Mouse (Mus musculus): ENCODE measurements at regions not wholly inside any gene's neighbourhood (a gene's known extent, or its start where the extent isn't known, plus 50 kb on each side); places are given as distances from the start of the nearest gene placed in this dataset.

GRCm38 (mm10) chr4:131366656-131367055 lies 422.5 kb downstream of the Matn1 start:
- no peak for DNase-seq (ENCODE audit: low read depth, low spot score)

GRCm38 (mm10) chr4:131372517-131372916 lies 428.3 kb downstream of the Matn1 start:
- no peak for DNase-seq (ENCODE audit: low read depth, low spot score)

GRCm38 (mm10) chr4:131373172-131373571 lies 429.0 kb downstream of the Matn1 start:
- DNase-seq (ENCODE audit: low read depth, low spot score), result no peak

- no peak for DNase-seq (ENCODE audit: low read depth, low spot score)
These were observed 430.5 kb downstream of the Matn1 start for GRCm38 (mm10) chr4:131374527-131375290.

- DNase-seq (ENCODE audit: low read depth, low spot score), result no peak
These were observed 436.9 kb downstream of the Matn1 start for GRCm38 (mm10) chr4:131381063-131381462.

GRCm38 (mm10) chr4:131381529-131381928 lies 437.3 kb downstream of the Matn1 start:
- no peak for DNase-seq (ENCODE audit: low read depth, low spot score)

GRCm38 (mm10) chr4:131383862-131384261 lies 439.7 kb downstream of the Matn1 start:
- DNase-seq (ENCODE audit: low read depth, low spot score), result no peak

GRCm38 (mm10) chr4:131386961-131387360 lies 442.8 kb downstream of the Matn1 start:
- no peak for DNase-seq (ENCODE audit: low read depth, low spot score)

GRCm38 (mm10) chr4:131391119-131391923 lies 446.8 kb downstream of the Ptpru start:
- DNase-seq (ENCODE audit: low read depth, low spot score), result no peak

GRCm38 (mm10) chr4:131391924-131392297 lies 446.2 kb downstream of the Ptpru start:
- no peak for DNase-seq (ENCODE audit: low read depth, low spot score)

- no peak for DNase-seq (ENCODE audit: low read depth, low spot score)
These were observed 445.6 kb downstream of the Ptpru start for GRCm38 (mm10) chr4:131392478-131392877.

GRCm38 (mm10) chr4:131396226-131396840 lies 441.8 kb downstream of the Ptpru start:
- DNase-seq (ENCODE audit: low read depth, low spot score), result no peak

- no peak for DNase-seq (ENCODE audit: low read depth, low spot score)
These were observed 440.9 kb downstream of the Ptpru start for GRCm38 (mm10) chr4:131397161-131397560.

GRCm38 (mm10) chr4:131400756-131401155 lies 437.3 kb downstream of the Ptpru start:
- DNase-seq (ENCODE audit: low read depth, low spot score), result peak; percentile 19

- DNase-seq (ENCODE audit: low read depth, low spot score), result no peak
These were observed 436.8 kb downstream of the Ptpru start for GRCm38 (mm10) chr4:131401255-131401654.

- no peak for DNase-seq (ENCODE audit: low read depth, low spot score)
These were observed 432.6 kb downstream of the Ptpru start for GRCm38 (mm10) chr4:131405376-131406017.

- no peak for DNase-seq (ENCODE audit: low read depth, low spot score)
These were observed 430.6 kb downstream of the Ptpru start for GRCm38 (mm10) chr4:131407464-131407863.

- DNase-seq (ENCODE audit: low read depth, low spot score), result no peak
These were observed 429.4 kb downstream of the Ptpru start for GRCm38 (mm10) chr4:131408644-131409043.

- peak; percentile 54 for DNase-seq (ENCODE audit: low read depth, low spot score)
These were observed 428.3 kb downstream of the Ptpru start for GRCm38 (mm10) chr4:131409805-131410204.

GRCm38 (mm10) chr4:131411936-131412335 lies 426.2 kb downstream of the Ptpru start:
- DNase-seq (ENCODE audit: low read depth, low spot score), result no peak

- DNase-seq (ENCODE audit: low read depth, low spot score), result no peak
These were observed 424.7 kb downstream of the Ptpru start for GRCm38 (mm10) chr4:131413380-131413779.

- no peak for DNase-seq (ENCODE audit: low read depth, low spot score)
These were observed 422.6 kb downstream of the Ptpru start for GRCm38 (mm10) chr4:131415453-131415852.
